Mouse (Mus musculus) Patski (cell line): Measurements from ENCODE around the gene Dolk. TPM values are rescaled to one million over a fixed set of nuclear protein-coding genes. Genes with fewer than 3 reads are reported as not detected.

ENCODE experiments used
- ATAC-seq: fragments of 100-300 bp; one replicate; pipeline ENCODE4 v1.8.0; 2021
- CTCF ChIA-PET: fragments of 350-600 bp; sonication (Branson Sonifier 250); formaldehyde crosslinking; loops from one replicate; lab custom pipeline; 2022; ENCODE audit warnings: inconsistent platforms; lab: Charles Lee
- POLR2A ChIA-PET: fragments of 350-600 bp; sonication (Branson Sonifier 250); formaldehyde crosslinking; loops from one replicate; lab custom pipeline; 2022; ENCODE audit warnings: antibody characterized with exemption, inconsistent platforms; lab: Charles Lee
- DNase-seq: peaks from one replicate; pipeline ENCODE4 v3.0.0-alpha.2; 2011; ENCODE audit warnings: low read depth, low spot score
- H3K27me3 ChIP-seq: fragments of 371-371 bp; one replicate; pipeline ENCODE4 v1.5.1; 2021
- CTCF ChIP-seq: fragments of 100-300 bp; IDR thresholded peaks from one replicate; pipeline ENCODE4 v1.5.1; 2021
- in situ Hi-C: fragments of 300-500 bp; cut with MboI; formaldehyde crosslinking; loops from 3 replicates; pipeline ENCODE4 v1.11.1; 2018; ENCODE audit warnings: low pct_unique_long_range_greater_than_20kb, mixed read lengths
- polyA plus RNA-seq: library from polyadenylated mRNA; unstranded; gene quantifications from one replicate; pipeline ENCODE4 v1.2.3, GENCODE M21; 2021

Gene Dolk
- polyA plus RNA-seq, 1 experiment from 2014 or later, result 24.0 TPM

DNA sequence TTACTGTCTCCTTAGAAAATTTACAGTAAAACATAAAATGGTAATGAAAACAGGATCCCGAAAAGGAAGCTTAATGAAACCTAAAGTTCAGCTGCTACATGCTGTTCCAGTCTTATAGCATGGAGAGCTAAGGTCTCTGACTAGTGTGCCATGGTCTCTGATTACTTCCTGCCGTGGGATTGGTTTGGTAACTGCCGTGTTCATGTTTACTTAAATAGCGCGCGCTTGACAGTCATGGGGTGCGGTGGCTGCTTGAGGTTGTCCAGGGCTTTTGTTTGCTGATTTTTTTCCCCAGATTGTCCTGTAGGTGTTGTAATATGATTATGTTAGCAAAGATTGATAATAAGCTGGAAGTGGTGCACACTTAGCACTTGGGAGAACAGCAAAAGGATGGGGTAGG is 20.0 kb upstream of the Dolk start:
- POLR2A ChIA-PET, result no interaction called here
- CTCF ChIA-PET, result interaction anchor here (1.9 kb wide), 1 partner anchor 10 kb away, joined by 4 read pairs; no protein-coding TSS in a partner anchor
- no peak for TF ChIP-seq CTCF
- DNase-seq (no peak), ATAC-seq (no peak)
- H3K27me3 ChIP-seq, result no peaks in the 10 kb centered on the region
- in situ Hi-C loops, result no loop called here

DNA sequence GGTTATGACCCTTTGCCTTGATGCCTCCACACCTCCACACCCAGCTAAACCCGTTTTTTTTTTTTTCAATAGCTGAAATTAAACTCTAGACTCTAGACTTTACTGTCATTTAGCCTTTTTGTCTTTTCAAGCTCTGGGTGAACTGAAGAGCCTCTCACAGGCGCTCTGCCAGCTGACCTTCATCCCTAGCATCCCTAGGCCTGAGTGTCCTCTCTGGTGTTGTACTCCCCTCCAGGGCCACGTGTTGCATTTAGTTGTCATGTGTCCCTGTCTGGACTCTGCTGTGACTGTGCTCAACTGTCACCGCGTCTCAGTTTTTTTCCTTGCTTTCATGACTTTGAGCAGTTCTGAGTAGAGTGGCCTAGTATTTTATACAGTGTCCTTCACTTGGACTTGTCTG is 13.8 kb upstream of the Dolk start:
- in situ Hi-C loops, result no loop called here
- CTCF ChIA-PET, result no interaction called here
- DNase-seq, result no peak
- no peak for ATAC-seq
- POLR2A ChIA-PET, result no interaction called here
- no peaks in the 10 kb centered on the region for H3K27me3 ChIP-seq
- no peak for TF ChIP-seq CTCF

DNA sequence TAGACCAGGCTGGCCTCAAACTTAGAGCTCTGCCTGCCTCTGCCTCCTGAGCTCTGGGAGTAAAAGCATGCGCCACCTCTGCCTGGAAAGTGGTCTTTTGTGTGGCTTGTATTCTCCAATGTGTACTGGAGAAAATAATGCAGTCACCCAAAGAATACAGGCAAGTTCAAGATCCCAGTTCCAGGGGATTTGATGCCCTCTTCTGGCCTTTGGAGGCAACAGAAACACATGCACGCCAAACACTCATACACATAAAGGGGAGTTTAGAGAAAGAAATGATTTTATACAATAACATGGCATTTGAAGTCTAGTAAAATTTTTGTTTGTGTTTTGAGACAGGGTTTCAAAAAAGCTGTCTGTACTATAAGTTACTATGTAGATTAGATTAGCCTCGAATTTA is 13.4 kb upstream of the Dolk start:
- ChIA-PET POLR2A (interaction anchor here (0.6 kb wide), 1 partner anchor 30 kb away, joined by 6 read pairs; no protein-coding TSS in a partner anchor), CTCF (no interaction called here)
- peak; percentile 60 for TF ChIP-seq CTCF
- ATAC-seq (no peak), DNase-seq (no peak)
- in situ Hi-C loops, result no loop called here
- H3K27me3 ChIP-seq, result no peaks in the 10 kb centered on the region

DNA sequence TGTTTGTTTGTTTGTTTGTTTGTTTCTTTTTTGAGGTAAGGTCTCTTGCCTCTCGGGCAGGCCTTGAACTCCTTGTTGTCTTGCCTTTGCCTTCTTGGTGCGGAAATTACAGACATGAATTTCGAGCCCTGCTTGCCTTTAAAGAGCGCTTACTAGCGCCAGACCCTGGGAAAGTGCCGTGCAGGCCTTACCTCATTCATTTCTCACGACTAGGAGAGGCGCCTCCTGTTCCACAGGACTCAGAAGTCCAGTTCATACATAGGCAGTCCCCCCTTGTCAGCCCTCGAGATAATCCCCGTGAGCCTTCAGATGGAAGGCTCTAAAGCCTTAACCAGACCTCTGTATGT is 866 bp upstream of the Dolk start:
- TF ChIP-seq CTCF, result no peak
- in situ Hi-C loops, result no loop called here
- DNase-seq, result no peak
- ATAC-seq, result no peak
- ChIA-PET CTCF (no interaction called here), POLR2A (no interaction called here)
- no peaks in the 10 kb centered on the region for H3K27me3 ChIP-seq

DNA sequence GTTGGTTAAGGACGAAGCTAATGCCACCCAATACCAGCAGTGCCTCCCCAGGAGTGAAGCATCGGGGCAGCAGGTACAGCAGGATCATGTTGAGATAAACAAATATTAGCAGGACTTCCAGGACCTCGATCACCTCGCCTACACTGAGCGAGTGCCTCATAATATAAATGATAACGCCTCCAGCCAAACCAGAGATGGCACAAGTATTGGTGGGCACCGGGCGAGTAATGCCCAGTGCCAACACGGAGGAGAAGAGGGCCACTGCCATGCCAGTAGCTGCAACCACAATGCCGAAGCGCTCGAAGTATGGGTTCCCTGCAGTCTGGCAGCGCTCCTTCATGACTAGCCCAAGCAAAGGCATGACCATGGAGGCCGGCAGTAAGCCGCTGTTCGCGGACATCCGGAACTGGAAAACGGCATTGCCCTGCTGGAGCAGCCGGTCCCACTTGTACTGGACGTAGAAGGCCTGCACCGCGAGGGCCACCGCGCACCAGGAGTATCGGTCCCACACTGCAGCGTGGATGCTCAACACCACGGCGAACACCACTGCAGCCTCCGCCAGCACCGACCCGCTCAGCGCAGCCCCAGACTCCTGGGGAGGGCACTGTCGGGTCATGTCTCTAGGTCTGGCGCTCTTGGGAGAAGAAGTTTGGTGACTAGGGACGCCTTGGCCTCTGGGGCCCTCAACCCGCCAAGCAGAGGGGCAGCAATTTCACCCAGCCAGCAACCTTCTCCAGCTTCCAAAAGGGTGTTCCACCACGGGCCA is 535 bp downstream of the Dolk start:
- DNase-seq (no peak), ATAC-seq (peak; percentile 15)
- ChIA-PET CTCF (no interaction called here), POLR2A (interaction anchor here (1.0 kb wide), 1 partner anchor 19 kb away, joined by 3 read pairs; the partner anchor contains the start of gene Phyhd1)
- TF ChIP-seq CTCF, result no peak
- in situ Hi-C loops, result no loop called here
- no peaks in the 10 kb centered on the region for H3K27me3 ChIP-seq

DNA sequence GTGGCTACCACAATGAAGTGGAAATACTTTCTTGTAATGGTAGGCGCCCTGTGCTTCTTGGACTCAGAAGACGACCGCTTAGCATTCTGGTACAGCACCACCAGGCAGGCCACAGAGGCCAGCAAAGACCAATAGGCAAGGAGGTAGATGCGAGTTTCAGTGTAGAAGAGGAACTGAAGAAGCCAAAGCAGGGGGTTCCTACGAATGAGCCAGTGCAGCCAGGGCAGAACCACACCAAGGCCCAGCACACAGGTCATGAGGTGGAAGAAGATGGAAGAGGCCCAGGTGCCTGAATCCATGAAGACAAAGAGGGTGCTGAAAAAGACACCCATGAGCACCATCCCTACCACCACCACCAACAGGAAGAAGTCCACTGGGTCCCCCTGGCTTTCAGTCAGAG is 1.1 kb downstream of the Dolk start:
- in situ Hi-C loops, result no loop called here
- DNase-seq (no peak), ATAC-seq (no peak)
- no peaks in the 10 kb centered on the region for H3K27me3 ChIP-seq
- POLR2A ChIA-PET, result no interaction called here
- TF ChIP-seq CTCF, result no peak
- CTCF ChIA-PET, result no interaction called here

DNA sequence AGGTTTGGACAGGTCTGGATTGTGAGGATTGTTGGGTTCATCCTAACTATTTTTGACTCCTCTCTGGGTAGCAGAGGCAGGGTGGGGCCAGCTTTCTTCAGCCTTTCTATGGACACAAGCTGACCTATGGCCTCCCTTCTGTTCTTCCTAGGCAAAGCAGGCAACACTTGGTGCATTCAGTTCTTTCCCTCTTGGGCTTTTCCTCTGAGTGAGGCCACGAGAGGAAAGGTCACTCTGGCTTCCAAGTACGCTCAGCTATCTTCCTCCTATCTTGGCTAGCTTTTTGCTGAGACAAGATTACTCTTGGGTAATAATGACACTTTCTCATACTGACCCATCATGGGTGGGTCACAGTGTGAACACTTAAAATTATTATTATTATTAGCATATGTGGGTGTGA is 2.9 kb downstream of the Dolk start:
- TF ChIP-seq CTCF, result no peak
- CTCF ChIA-PET, result no interaction called here
- POLR2A ChIA-PET, result no interaction called here
- in situ Hi-C loops, result no loop called here
- no peak for ATAC-seq
- no peak for DNase-seq
- H3K27me3 ChIP-seq, result no peaks in the 10 kb centered on the region

DNA sequence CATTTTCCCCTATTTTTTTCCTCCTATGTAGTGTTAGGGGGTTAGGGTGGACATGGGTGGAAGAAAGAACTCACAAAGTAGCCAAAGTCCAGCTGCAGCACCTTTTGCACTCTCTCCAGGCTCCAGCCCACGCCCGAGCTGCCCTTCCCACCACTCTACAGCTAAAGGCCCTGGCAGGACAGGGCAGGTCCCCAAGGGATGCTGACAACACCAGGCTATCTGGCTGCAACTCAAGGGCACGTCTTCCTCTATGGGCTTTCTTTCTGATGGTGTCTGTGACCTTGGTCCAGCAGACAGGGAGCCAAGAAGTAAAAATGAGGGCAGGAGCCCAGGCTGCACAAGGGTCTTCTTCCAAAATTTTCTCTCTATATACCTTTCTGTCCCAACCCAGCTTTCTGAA is 4.5 kb downstream of the Dolk start:
- ChIA-PET CTCF (no interaction called here), POLR2A (interaction anchor here (1.6 kb wide), 1 partner anchor 10 kb away, joined by 3 read pairs; no protein-coding TSS in a partner anchor)
- no peaks in the 10 kb centered on the region for H3K27me3 ChIP-seq
- no peak for TF ChIP-seq CTCF
- DNase-seq (no peak), ATAC-seq (no peak)
- in situ Hi-C loops, result no loop called here

DNA sequence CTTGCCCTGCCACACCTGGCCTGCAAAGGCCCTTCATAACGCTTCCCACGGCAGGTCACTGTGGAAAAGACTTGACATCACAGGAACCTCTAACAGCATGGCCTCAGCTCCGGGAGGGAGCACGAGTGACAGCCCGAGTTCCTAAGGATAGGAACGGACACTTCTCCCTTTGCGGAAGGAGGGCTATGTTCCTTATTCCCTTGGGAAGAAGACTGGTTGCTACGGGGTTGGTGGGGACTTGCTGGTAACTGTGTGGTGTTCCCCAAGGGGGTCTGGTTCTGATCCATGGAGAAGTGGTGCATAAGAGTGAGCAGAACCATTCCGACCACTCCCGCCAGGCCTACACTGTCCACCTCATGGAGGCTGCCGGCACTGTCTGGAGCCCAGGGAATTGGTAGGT is 5.4 kb downstream of the Dolk start, which contains the start of gene Gm28038:
Gene Gm28038, plus strand, starts transcription at position 301 of the 400 bp plus-strand sequence.
- in situ Hi-C loops, result no loop called here

DNA sequence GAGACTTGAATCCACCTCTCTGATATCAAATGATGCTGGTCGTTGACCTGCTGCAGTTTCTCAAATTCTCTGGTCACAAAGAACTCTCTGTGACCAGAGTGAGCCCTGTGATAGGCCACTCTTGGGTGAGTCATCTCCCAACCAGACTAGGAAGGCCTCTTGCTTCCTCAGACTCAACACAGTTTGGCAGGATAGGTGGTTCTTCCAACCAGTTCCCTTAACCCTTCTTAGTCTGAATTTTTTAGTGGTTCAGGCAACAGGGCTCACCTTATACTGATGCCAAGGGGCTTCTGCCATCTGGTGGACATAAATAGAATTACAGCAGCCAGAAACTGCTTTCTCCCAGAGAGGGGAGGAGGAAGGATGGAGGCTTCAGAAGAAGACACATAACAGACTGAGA is 16.0 kb downstream of the Dolk start:
- ChIA-PET CTCF (interaction anchor here (1.2 to 1.6 kb wide), 2 partner anchors 92 to 108 kb away, joined by 3 read pairs; partner anchors contain the start of gene Spout1), POLR2A (interaction anchor here (0.9 kb wide), 1 partner anchor 28 kb away, joined by 3 read pairs; no protein-coding TSS in a partner anchor)
- DNase-seq (no peak), ATAC-seq (peak; percentile 56)
- no peaks in the 10 kb centered on the region for H3K27me3 ChIP-seq
- TF ChIP-seq CTCF, result peak; percentile 88
- in situ Hi-C loops, result no loop called here

More for the DNA sequence above, 5.4 kb downstream of the Dolk start, which contains the start of gene Gm28038:
- no peak for TF ChIP-seq CTCF
- DNase-seq, result no peak
- H3K27me3 ChIP-seq, result no peaks in the 10 kb centered on the region
- CTCF ChIA-PET, result no interaction called here
- POLR2A ChIA-PET, result interaction anchor here (0.7 to 1.6 kb wide), 2 partner anchors 9 to 17 kb away, joined by 3 read pairs; no protein-coding TSS in a partner anchor
- ATAC-seq, result no peak
